Mouse (Mus musculus): Measurements from ENCODE around the gene Gm13769.
"Not testable (repeated sequence)": the region's sequence is repeated elsewhere in the genome, so short reads cannot be mapped to it uniquely, and the experiment has no call there.

DNA sequence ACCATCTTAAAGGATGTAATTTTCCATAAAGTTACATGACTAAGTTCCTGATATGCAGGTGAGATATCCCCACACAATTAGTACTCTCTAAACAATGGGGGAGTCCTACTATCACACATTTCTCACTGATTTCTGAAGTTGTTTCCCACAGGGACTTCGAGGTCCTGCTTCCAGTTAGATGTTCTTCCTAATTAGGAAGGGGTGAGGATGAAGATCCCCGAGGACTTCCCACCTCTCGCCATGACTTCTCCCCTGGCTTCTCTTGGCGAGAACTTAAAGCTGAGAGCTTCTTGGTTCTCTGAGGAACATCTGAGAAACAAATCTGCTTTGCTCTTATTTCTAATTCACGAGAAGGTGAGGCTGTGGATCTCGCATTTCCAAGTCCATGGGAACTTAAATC is at the start of gene Gm13769:
- TF ChIP-seq CTCF, POLR2A (IDR thresholded peaks at IDR 0.05; ENCODE audit: insufficient read depth, low read depth, low read length): not testable (repeated sequence)

All from olfactory bulb, adult 2 months (tissue).